Mouse (Mus musculus) forebrain, embryonic 16.5 days (tissue): ENCODE measurements around the gene Pheta2. TPM values are rescaled to one million over a fixed set of nuclear protein-coding genes. Genes with fewer than 3 reads are reported as not detected.
A peak's percentile ranks its signal among the peaks of the same experiment; 100 is the strongest.

Source experiments
- ATAC-seq: fragments of 200-750 bp; cut with Nextera tagmentation; 2 replicates; pipeline ENCODE4 v1.8.0; 2017; ENCODE audit warnings: mild to moderate bottlenecking, moderate library complexity
- H3K27ac ChIP-seq: fragments of 300-500 bp; sonication (generic); 2 replicates; pipeline ENCODE4 v1.5.1; 2014; ENCODE audit warnings: low read length, control low read depth
- H3K27me3 ChIP-seq: fragments of 300-500 bp; sonication (generic); replicated peaks from 2 replicates; pipeline ENCODE4 v1.6.1; 2014; ENCODE audit warnings: low read length; ENCODE audit not compliant: control insufficient read depth, insufficient read depth
- H3K36me3 ChIP-seq: fragments of 300-500 bp; sonication (generic); 2 replicates; pipeline ENCODE4 v1.6.1; 2014; ENCODE audit not compliant: control insufficient read depth, insufficient read depth
- H3K4me1 ChIP-seq: fragments of 300-500 bp; sonication (generic); replicated peaks from 2 replicates; pipeline ENCODE4 v1.6.1; 2014; ENCODE audit warnings: low read length; ENCODE audit not compliant: control insufficient read depth, insufficient read depth
- H3K4me2 ChIP-seq: fragments of 300-500 bp; sonication (generic); 2 replicates; pipeline ENCODE4 v1.6.1; 2014; ENCODE audit warnings: mild to moderate bottlenecking, low read length, control low read depth
- H3K4me3 ChIP-seq: fragments of 300-500 bp; sonication (generic); replicated peaks from 2 replicates; pipeline ENCODE4 v1.5.1; 2014; ENCODE audit warnings: mild to moderate bottlenecking, low read length, control low read depth
- H3K9ac ChIP-seq: fragments of 300-500 bp; sonication (generic); replicated peaks from 2 replicates; pipeline ENCODE4 v1.6.1; 2014; ENCODE audit warnings: low read depth, low read length, control low read depth
- H3K9me3 ChIP-seq: fragments of 300-500 bp; sonication (generic); 2 replicates; pipeline ENCODE4 v1.6.1; 2016; ENCODE audit warnings: low read length; ENCODE audit not compliant: control insufficient read depth
- WGBS: fragments of 180-500 bp; shearing (Covaris S2); extraction: QIAGEN DNeasy Blood & Tissue Kit; methylation state at CpG from one replicate; pipeline ENCODE4 v1.1.7; 2014; 5-methylcytosine and 5-hydroxymethylcytosine counted together
- polyA plus RNA-seq: library from polyadenylated mRNA; unstranded; fragments of >200 nt; fragmentation: Nextera tagmentation; extraction: Ambion mirVana; gene quantifications from 2 replicates; pipeline ENCODE4 v1.2.1, GENCODE M21; 2015

Gene Pheta2
- polyA plus RNA-seq, 1 experiment from 2014 or later = 2.0 TPM

- H3K36me3 ChIP-seq = peaks cover 22% of the 10 kb centered on the region
- no peak overlapping the region for H3K4me3 ChIP-seq
- no peak overlapping the region for H3K9ac ChIP-seq
- H3K27ac ChIP-seq = no peak overlapping the region
- H3K9me3 ChIP-seq = no peaks in the 10 kb centered on the region
- no peaks in the 10 kb centered on the region for H3K27me3 ChIP-seq
- WGBS = 94% methylated on average over 12 of the region's 12 CpGs
- no peak for ATAC-seq
- no peak overlapping the region for H3K4me2 ChIP-seq
- H3K4me1 ChIP-seq = peaks cover 16% of the 10 kb centered on the region
Observed at GRCm38 (mm10) chr15:82347852-82348251, 9.1 kb downstream of the Pheta2 start.

- 92% methylated on average over 8 of the region's 8 CpGs for WGBS
- Histone ChIP-seq H3K9ac (no peak overlapping the region), H3K4me2 (no peak overlapping the region), H3K27ac (no peak overlapping the region), H3K4me3 (no peak overlapping the region), H3K4me1 (peaks cover 22% of the 10 kb centered on the region), H3K27me3 (no peaks in the 10 kb centered on the region), H3K9me3 (no peaks in the 10 kb centered on the region), H3K36me3 (peaks cover 22% of the 10 kb centered on the region)
- ATAC-seq = no peak
Observed at GRCm38 (mm10) chr15:82348258-82348998, 9.7 kb downstream of the Pheta2 start.

- Histone ChIP-seq H3K4me2 (no peak overlapping the region), H3K27me3 (no peaks in the 10 kb centered on the region), H3K4me1 (peaks cover 23% of the 10 kb centered on the region), H3K9me3 (no peaks in the 10 kb centered on the region), H3K36me3 (peaks cover 22% of the 10 kb centered on the region), H3K9ac (no peak overlapping the region), H3K27ac (no peak overlapping the region), H3K4me3 (no peak overlapping the region)
- WGBS = 77% methylated on average over 2 of the region's 2 CpGs
- ATAC-seq = no peak
Observed at GRCm38 (mm10) chr15:82348999-82349341, 10.2 kb downstream of the Pheta2 start.

- H3K4me3 ChIP-seq = no peak overlapping the region
- no peak overlapping the region for H3K27ac ChIP-seq
- no peak overlapping the region for H3K4me2 ChIP-seq
- H3K9me3 ChIP-seq = no peaks in the 10 kb centered on the region
- no peak for ATAC-seq
- H3K27me3 ChIP-seq = no peaks in the 10 kb centered on the region
- WGBS = 94% methylated on average over 4 of the region's 4 CpGs
- peaks cover 22% of the 10 kb centered on the region for H3K36me3 ChIP-seq
- H3K9ac ChIP-seq = no peak overlapping the region
- peaks cover 28% of the 10 kb centered on the region for H3K4me1 ChIP-seq
Observed at GRCm38 (mm10) chr15:82350349-82350748, 11.6 kb downstream of the Pheta2 start.

GRCm38 (mm10) chr15:82351480-82351879 lies 12.7 kb downstream of the Pheta2 start:
- no peak overlapping the region for H3K9ac ChIP-seq
- WGBS = 90% methylated on average over 3 of the region's 3 CpGs
- ATAC-seq = no peak

GRCm38 (mm10) chr15:82353078-82353744 lies 14.5 kb downstream of the Pheta2 start:
- H3K27ac ChIP-seq = no peak overlapping the region

More at GRCm38 (mm10) chr15:82351480-82351879, 12.7 kb downstream of the Pheta2 start:
- Histone ChIP-seq H3K4me1 (peaks cover 28% of the 10 kb centered on the region), H3K36me3 (peaks cover 22% of the 10 kb centered on the region), H3K4me2 (no peak overlapping the region), H3K27ac (no peak overlapping the region), H3K27me3 (no peaks in the 10 kb centered on the region), H3K4me3 (no peak overlapping the region), H3K9me3 (no peaks in the 10 kb centered on the region)

GRCm38 (mm10) chr15:82353745-82354113 lies 15.0 kb downstream of the Pheta2 start:
- Histone ChIP-seq H3K9ac (peak overlapping the region; percentile 98), H3K27me3 (no peaks in the 10 kb centered on the region), H3K27ac (peak overlapping the region; percentile 86), H3K36me3 (peaks cover 19% of the 10 kb centered on the region), H3K9me3 (no peaks in the 10 kb centered on the region), H3K4me3 (peak overlapping the region; percentile 95), H3K4me1 (peaks cover 16% of the 10 kb centered on the region), H3K4me2 (peak overlapping the region; percentile 85)
- ATAC-seq = peak; percentile 45
- under 1% methylated on average over 23 of the region's 23 CpGs for WGBS

More at GRCm38 (mm10) chr15:82353078-82353744, 14.5 kb downstream of the Pheta2 start:
- ATAC-seq = no peak
- H3K4me2 ChIP-seq = peak overlapping the region; percentile 85
- H3K4me1 ChIP-seq = peaks cover 16% of the 10 kb centered on the region
- H3K36me3 ChIP-seq = peaks cover 22% of the 10 kb centered on the region
- H3K9me3 ChIP-seq = no peaks in the 10 kb centered on the region
- peak overlapping the region; percentile 95 for H3K4me3 ChIP-seq
- no peaks in the 10 kb centered on the region for H3K27me3 ChIP-seq
- peak overlapping the region; percentile 98 for H3K9ac ChIP-seq
- 32% methylated on average over 14 of the region's 14 CpGs for WGBS

GRCm38 (mm10) chr15:82354126-82354945 lies 15.6 kb downstream of the Pheta2 start, which contains the start of gene Ndufa6:
TSS of gene Ndufa6 (minus strand) at chr15:82354322.
- WGBS = 1% methylated on average over 57 of the region's 57 CpGs
- peak; percentile 100 for ATAC-seq
- peak within 1 kb of the TSS; percentile 95 for H3K4me3 ChIP-seq
- peak within 1 kb of the TSS; percentile 89 for H3K4me2 ChIP-seq
- peaks cover 16% of the 10 kb centered on the region for H3K4me1 ChIP-seq
- H3K9ac ChIP-seq = peak within 1 kb of the TSS; percentile 98
- peak within 1 kb of the TSS; percentile 86 for H3K27ac ChIP-seq
- H3K9me3 ChIP-seq = no peaks in the 10 kb centered on the region
- H3K27me3 ChIP-seq = no peaks in the 10 kb centered on the region
- peaks cover 14% of the 10 kb centered on the region for H3K36me3 ChIP-seq
